Mouse (Mus musculus) stomach, embryonic 16.5 days (tissue): ENCODE results near the gene Cd70. TPM values are rescaled to one million over a fixed set of nuclear protein-coding genes. Genes with fewer than 3 reads are reported as not detected.
"Not testable (repeated sequence)": the region's sequence is repeated elsewhere in the genome, so short reads cannot be mapped to it uniquely, and the experiment has no call there.

Experiments
- ATAC-seq: fragments of 200-750 bp; cut with Nextera tagmentation; 2 replicates; pipeline ENCODE4 v1.8.0; 2017; ENCODE audit warnings: moderate number of reproducible peaks, moderate TSS enrichment; ENCODE audit not compliant: insufficient read depth, low FRiP score
- H3K27ac ChIP-seq: fragments of 300-500 bp; sonication (generic); 2 replicates; pipeline ENCODE4 v1.5.1; 2014; ENCODE audit warnings: low read length
- H3K27me3 ChIP-seq: fragments of 300-500 bp; sonication (generic); 2 replicates; pipeline ENCODE4 v1.6.1; 2014; ENCODE audit warnings: low read length, control low read depth, mixed read lengths; ENCODE audit not compliant: control insufficient read depth, insufficient read depth
- H3K36me3 ChIP-seq: fragments of 300-500 bp; sonication (generic); 2 replicates; pipeline ENCODE4 v1.6.1; 2014; ENCODE audit warnings: low read length; ENCODE audit not compliant: control insufficient read depth, insufficient read depth
- H3K4me1 ChIP-seq: fragments of 300-500 bp; sonication (generic); 2 replicates; pipeline ENCODE4 v1.6.1; 2014; ENCODE audit warnings: low read length, control low read depth, mixed read lengths; ENCODE audit not compliant: control insufficient read depth, insufficient read depth
- H3K4me2 ChIP-seq: fragments of 300-500 bp; sonication (generic); 2 replicates; pipeline ENCODE4 v1.6.1; 2014; ENCODE audit warnings: low read depth, low read length, mixed read lengths
- H3K4me3 ChIP-seq: fragments of 300-500 bp; sonication (generic); replicated peaks from 2 replicates; pipeline ENCODE4 v1.5.1; 2014; ENCODE audit warnings: mild to moderate bottlenecking, low read length
- H3K9ac ChIP-seq: fragments of 300-500 bp; sonication (generic); 2 replicates; pipeline ENCODE4 v1.6.1; 2014; ENCODE audit warnings: low read length
- H3K9me3 ChIP-seq: fragments of 300-500 bp; sonication (generic); replicated peaks from 2 replicates; pipeline ENCODE4 v1.6.1; 2016; ENCODE audit warnings: low read length, control low read depth; ENCODE audit not compliant: control insufficient read depth
- WGBS: fragments of 180-500 bp; shearing (Covaris S2); extraction: QIAGEN DNeasy Blood & Tissue Kit; methylation state at CpG from one replicate; pipeline ENCODE4 v1.1.7; 2014; 5-methylcytosine and 5-hydroxymethylcytosine counted together
- polyA plus RNA-seq: library from polyadenylated mRNA; unstranded; fragments of >200 nt; fragmentation: Nextera tagmentation; extraction: Ambion mirVana; gene quantifications from 2 replicates; pipeline ENCODE4 v1.2.1, GENCODE M21; 2015

Gene Cd70
- polyA plus RNA-seq, 1 experiment from 2014 or later: 0.17 TPM

- Histone ChIP-seq H3K4me1 (no peaks in the 10 kb centered on the region), H3K36me3 (no peaks in the 10 kb centered on the region), H3K4me3 (no peak overlapping the region), H3K27ac (no peak overlapping the region), H3K4me2 (no peak overlapping the region), H3K27me3 (no peaks in the 10 kb centered on the region), H3K9me3 (no peaks in the 10 kb centered on the region), H3K9ac (no peak overlapping the region)
- WGBS: 77% methylated on average over 3 of the region's 3 CpGs
- ATAC-seq: no peak
Measured at GRCm38 (mm10) chr17:57139708-57140107, 9.9 kb downstream of the Cd70 start.

- Histone ChIP-seq H3K9me3 (no peaks in the 10 kb centered on the region), H3K4me2 (no peak overlapping the region), H3K27ac (no peak overlapping the region), H3K9ac (no peak overlapping the region), H3K27me3 (no peaks in the 10 kb centered on the region), H3K36me3 (no peaks in the 10 kb centered on the region), H3K4me1 (no peaks in the 10 kb centered on the region), H3K4me3 (no peak overlapping the region)
- WGBS: 86% methylated on average over 4 of the region's 4 CpGs
- ATAC-seq: no peak
Measured at GRCm38 (mm10) chr17:57138676-57139075, 10.9 kb downstream of the Cd70 start.

- Histone ChIP-seq H3K4me3 (no peak overlapping the region), H3K9ac (no peak overlapping the region), H3K9me3 (no peaks in the 10 kb centered on the region), H3K4me2 (no peak overlapping the region), H3K27ac (no peak overlapping the region), H3K4me1 (no peaks in the 10 kb centered on the region), H3K36me3 (no peaks in the 10 kb centered on the region), H3K27me3 (no peaks in the 10 kb centered on the region)
- ATAC-seq: no peak
- WGBS: 65% methylated on average over 3 of the region's 3 CpGs
Measured at GRCm38 (mm10) chr17:57135635-57136034, 13.9 kb downstream of the Cd70 start.

GRCm38 (mm10) chr17:57134693-57135092 is 14.9 kb downstream of the Cd70 start:
- Histone ChIP-seq H3K4me3 (no peak overlapping the region), H3K4me2 (no peak overlapping the region), H3K9me3 (no peaks in the 10 kb centered on the region), H3K9ac (no peak overlapping the region), H3K27me3 (no peaks in the 10 kb centered on the region), H3K4me1 (no peaks in the 10 kb centered on the region), H3K36me3 (no peaks in the 10 kb centered on the region), H3K27ac (no peak overlapping the region)
- no peak for ATAC-seq
- WGBS: 72% methylated on average over 2 of the region's 2 CpGs

- H3K36me3 ChIP-seq, ATAC-seq, H3K4me3 ChIP-seq, H3K9me3 ChIP-seq, H3K4me1 ChIP-seq, H3K27ac ChIP-seq, H3K4me2 ChIP-seq, H3K9ac ChIP-seq, H3K27me3 ChIP-seq: not testable (repeated sequence)
- WGBS: 15% methylated on average over 3 of the region's 3 CpGs
Measured at GRCm38 (mm10) chr17:57134021-57134420, 15.6 kb downstream of the Cd70 start.

GRCm38 (mm10) chr17:57131793-57132192 is 17.8 kb downstream of the Cd70 start:
- WGBS: 80% methylated on average over 1 of the region's 1 CpGs
- ATAC-seq: no peak
- Histone ChIP-seq H3K4me1 (no peaks in the 10 kb centered on the region), H3K4me2 (no peak overlapping the region), H3K36me3 (no peaks in the 10 kb centered on the region), H3K9me3 (no peaks in the 10 kb centered on the region), H3K27ac (no peak overlapping the region), H3K9ac (no peak overlapping the region), H3K4me3 (no peak overlapping the region), H3K27me3 (no peaks in the 10 kb centered on the region)

GRCm38 (mm10) chr17:57125853-57126622 is 23.5 kb downstream of the Cd70 start:
- Histone ChIP-seq H3K4me1 (no peaks in the 10 kb centered on the region), H3K4me3 (no peak overlapping the region), H3K9ac (no peak overlapping the region), H3K9me3 (no peaks in the 10 kb centered on the region), H3K27ac (no peak overlapping the region), H3K36me3 (no peaks in the 10 kb centered on the region), H3K27me3 (no peaks in the 10 kb centered on the region), H3K4me2 (no peak overlapping the region)
- WGBS: 60% methylated on average over 3 of the region's 3 CpGs
- ATAC-seq: no peak

- no peaks in the 10 kb centered on the region for H3K27me3 ChIP-seq
- H3K27ac ChIP-seq: no peak overlapping the region
- H3K4me1 ChIP-seq: no peaks in the 10 kb centered on the region
- H3K9me3 ChIP-seq: no peaks in the 10 kb centered on the region
- 67% methylated on average over 4 of the region's 4 CpGs for WGBS
- no peak overlapping the region for H3K4me2 ChIP-seq
- no peak for ATAC-seq
- no peak overlapping the region for H3K9ac ChIP-seq
- no peaks in the 10 kb centered on the region for H3K36me3 ChIP-seq
- H3K4me3 ChIP-seq: no peak overlapping the region
Measured at GRCm38 (mm10) chr17:57124792-57125191, 24.8 kb downstream of the Cd70 start.

GRCm38 (mm10) chr17:57123192-57124118 is 26.1 kb downstream of the Cd70 start:
- Histone ChIP-seq H3K4me3 (no peak overlapping the region), H3K36me3 (no peaks in the 10 kb centered on the region), H3K9me3 (no peaks in the 10 kb centered on the region), H3K27me3 (no peaks in the 10 kb centered on the region), H3K4me1 (0 out of 2 replicates have a peak, but pooled peaks cover 4% of the 10 kb centered on the region), H3K4me2 (no peak overlapping the region), H3K9ac (no peak overlapping the region), H3K27ac (no peak overlapping the region)
- ATAC-seq: no peak
- WGBS: 87% methylated on average over 11 of the region's 11 CpGs
